Mouse (Mus musculus): ENCODE measurements around the gene Rps6kc1. TPM values are rescaled to one million over a fixed set of nuclear protein-coding genes. Genes with fewer than 3 reads are reported as not detected.
A peak's percentile ranks its signal among the peaks of the same experiment; 100 is the strongest.

Gene Rps6kc1
- polyA plus RNA-seq, 1 experiment = not detected

DNA sequence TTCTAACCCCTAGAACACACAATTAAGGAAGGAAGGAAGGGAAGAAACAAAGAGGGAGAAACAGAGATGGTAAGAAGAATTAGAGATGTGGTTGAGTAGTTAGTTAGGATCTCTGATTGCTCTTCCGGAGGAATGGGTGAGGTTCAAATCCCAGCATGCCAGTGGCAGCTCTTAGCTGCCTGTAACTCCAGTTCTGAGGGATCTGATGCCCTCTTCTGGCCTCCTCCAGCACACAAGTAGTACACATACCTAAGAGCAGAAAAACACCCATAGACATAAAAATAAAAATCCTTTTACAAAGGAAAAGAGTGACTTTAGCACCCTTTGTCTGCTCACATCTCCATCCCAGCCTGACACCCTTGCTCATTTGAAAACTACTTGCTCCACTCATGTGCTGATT lies 1.1 kb upstream of the Rps6kc1 start:
- 54% methylated on average over 1 of the region's 1 CpGs for WGBS
- Histone ChIP-seq H3K4me3 (ENCODE audit: insufficient read depth, low read depth, low read length) (no peak overlapping the region), H3K27ac (ENCODE audit: insufficient read depth, low read depth, low read length) (no peak overlapping the region), H3K4me1 (ENCODE audit: control insufficient read depth, insufficient read depth, low read length) (peaks cover 3% of the 10 kb centered on the region; the same call in 1 of the 2 replicates)
- TF ChIP-seq CTCF (IDR thresholded peaks at IDR 0.05; ENCODE audit: insufficient read depth, low read depth, low read length) = no peak
- no peak for TF ChIP-seq POLR2A (IDR thresholded peaks at IDR 0.05; ENCODE audit: insufficient read depth, low read depth, low read length)

DNA sequence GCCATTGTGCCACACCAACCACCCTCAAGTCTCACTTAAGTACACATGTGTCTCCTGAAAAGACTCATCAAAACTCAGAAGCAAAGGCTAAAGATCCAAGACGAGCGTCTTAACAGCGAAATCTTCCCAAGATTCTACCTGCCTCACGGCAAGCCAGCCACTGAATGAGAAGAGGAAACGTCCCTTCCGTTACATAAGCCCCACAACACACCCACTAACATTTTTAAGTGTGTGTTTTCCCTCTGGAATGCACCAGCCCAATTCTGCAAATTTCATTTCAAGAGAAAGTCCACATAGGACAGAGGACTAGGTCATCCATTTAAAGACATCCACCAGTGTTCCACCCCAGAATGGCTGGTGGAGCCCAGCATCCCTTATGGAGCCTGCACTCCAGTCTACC lies 734 bp downstream of the Rps6kc1 start:
- no peak for TF ChIP-seq POLR2A (IDR thresholded peaks at IDR 0.05; ENCODE audit: insufficient read depth, low read depth, low read length)
- no peak for TF ChIP-seq CTCF (IDR thresholded peaks at IDR 0.05; ENCODE audit: insufficient read depth, low read depth, low read length)
- WGBS = 50% methylated on average over 6 of the region's 6 CpGs
- Histone ChIP-seq H3K4me3 (ENCODE audit: insufficient read depth, low read depth, low read length) (peak overlapping the region; percentile 65), H3K4me1 (ENCODE audit: control insufficient read depth, insufficient read depth, low read length) (peaks cover 5% of the 10 kb centered on the region; the same call in 1 of the 2 replicates), H3K27ac (ENCODE audit: insufficient read depth, low read depth, low read length) (no peak overlapping the region)

DNA sequence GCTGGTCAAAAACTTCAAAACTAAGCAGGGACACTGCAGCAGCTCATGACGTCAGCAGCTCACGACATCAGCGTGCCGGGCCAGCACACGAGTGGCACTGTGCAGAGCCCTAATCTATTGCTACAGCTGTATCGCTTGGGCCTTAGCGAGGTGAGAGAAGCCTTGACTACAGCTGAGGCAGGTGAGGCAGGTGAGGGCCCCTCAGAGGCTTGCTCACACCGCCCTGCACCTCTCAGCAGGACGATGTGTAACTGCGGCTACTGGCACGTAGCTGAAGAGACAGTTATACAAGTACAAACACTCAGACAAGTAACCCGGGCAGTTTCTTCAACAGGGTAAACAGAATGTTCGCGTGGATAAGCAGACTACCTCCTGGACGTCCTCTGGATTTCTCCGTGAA lies 6.9 kb downstream of the Rps6kc1 start:
- TF ChIP-seq CTCF (IDR thresholded peaks at IDR 0.05; ENCODE audit: insufficient read depth, low read depth, low read length) = no peak
- no peak for TF ChIP-seq POLR2A (IDR thresholded peaks at IDR 0.05; ENCODE audit: insufficient read depth, low read depth, low read length)
- Histone ChIP-seq H3K27ac (ENCODE audit: insufficient read depth, low read depth, low read length) (no peak overlapping the region), H3K4me1 (ENCODE audit: control insufficient read depth, insufficient read depth, low read length) (peaks cover 8% of the 10 kb centered on the region), H3K4me3 (ENCODE audit: insufficient read depth, low read depth, low read length) (no peak overlapping the region)
- WGBS = 75% methylated on average over 16 of the region's 16 CpGs

DNA sequence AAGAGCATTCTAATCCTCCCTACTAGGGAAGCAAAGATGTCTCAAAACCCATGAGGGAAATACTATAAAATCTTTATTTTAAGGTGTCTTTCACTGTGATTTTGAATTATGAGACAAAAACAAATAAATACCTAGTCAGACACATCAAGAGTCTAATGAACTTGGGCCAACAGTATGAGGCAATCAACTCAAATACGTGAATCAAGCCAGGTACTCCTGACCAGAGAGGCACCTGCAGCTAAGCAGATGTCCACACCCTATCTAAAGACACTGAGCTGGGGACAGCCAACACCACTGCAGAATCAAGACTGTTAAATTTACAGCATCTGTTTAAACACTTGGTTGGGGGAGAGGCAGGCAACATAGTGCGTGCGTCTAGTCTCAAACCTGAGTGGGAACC lies 7.4 kb downstream of the Rps6kc1 start:
- WGBS = 96% methylated on average over 3 of the region's 3 CpGs
- TF ChIP-seq CTCF (IDR thresholded peaks at IDR 0.05; ENCODE audit: insufficient read depth, low read depth, low read length) = no peak
- no peak for TF ChIP-seq POLR2A (IDR thresholded peaks at IDR 0.05; ENCODE audit: insufficient read depth, low read depth, low read length)

DNA sequence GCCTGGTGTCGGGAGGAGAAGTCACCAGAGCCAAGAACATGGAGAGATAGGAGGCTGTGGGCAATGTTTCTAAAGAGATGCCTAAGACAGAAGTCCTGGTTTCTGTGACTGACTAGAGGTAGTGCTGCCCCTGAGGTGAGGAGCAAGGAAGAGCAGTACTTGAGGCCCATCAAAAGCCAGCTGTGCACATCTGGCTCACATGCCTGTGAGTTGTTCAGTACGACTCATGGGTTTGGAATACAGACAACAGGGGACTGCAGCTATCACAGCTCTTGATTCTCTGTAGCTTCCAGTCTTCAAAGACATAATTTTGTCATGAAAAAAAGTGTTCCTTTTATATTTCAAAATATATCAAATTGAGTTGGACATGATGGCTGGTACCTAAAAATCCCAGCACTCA lies 10.5 kb downstream of the Rps6kc1 start:
- H3K4me3 ChIP-seq (ENCODE audit: insufficient read depth, low read depth, low read length) = no peak overlapping the region
- TF ChIP-seq CTCF (IDR thresholded peaks at IDR 0.05; ENCODE audit: insufficient read depth, low read depth, low read length) (no peak), POLR2A (IDR thresholded peaks at IDR 0.05; ENCODE audit: insufficient read depth, low read depth, low read length) (no peak)
- 76% methylated on average over 2 of the region's 2 CpGs for WGBS
- H3K4me1 ChIP-seq (ENCODE audit: control insufficient read depth, insufficient read depth, low read length) = peaks cover 8% of the 10 kb centered on the region
- no peak overlapping the region for H3K27ac ChIP-seq (ENCODE audit: insufficient read depth, low read depth, low read length)

More for the DNA sequence above, 7.4 kb downstream of the Rps6kc1 start:
- Histone ChIP-seq H3K4me3 (ENCODE audit: insufficient read depth, low read depth, low read length) (no peak overlapping the region), H3K4me1 (ENCODE audit: control insufficient read depth, insufficient read depth, low read length) (peaks cover 8% of the 10 kb centered on the region), H3K27ac (ENCODE audit: insufficient read depth, low read depth, low read length) (no peak overlapping the region)

DNA sequence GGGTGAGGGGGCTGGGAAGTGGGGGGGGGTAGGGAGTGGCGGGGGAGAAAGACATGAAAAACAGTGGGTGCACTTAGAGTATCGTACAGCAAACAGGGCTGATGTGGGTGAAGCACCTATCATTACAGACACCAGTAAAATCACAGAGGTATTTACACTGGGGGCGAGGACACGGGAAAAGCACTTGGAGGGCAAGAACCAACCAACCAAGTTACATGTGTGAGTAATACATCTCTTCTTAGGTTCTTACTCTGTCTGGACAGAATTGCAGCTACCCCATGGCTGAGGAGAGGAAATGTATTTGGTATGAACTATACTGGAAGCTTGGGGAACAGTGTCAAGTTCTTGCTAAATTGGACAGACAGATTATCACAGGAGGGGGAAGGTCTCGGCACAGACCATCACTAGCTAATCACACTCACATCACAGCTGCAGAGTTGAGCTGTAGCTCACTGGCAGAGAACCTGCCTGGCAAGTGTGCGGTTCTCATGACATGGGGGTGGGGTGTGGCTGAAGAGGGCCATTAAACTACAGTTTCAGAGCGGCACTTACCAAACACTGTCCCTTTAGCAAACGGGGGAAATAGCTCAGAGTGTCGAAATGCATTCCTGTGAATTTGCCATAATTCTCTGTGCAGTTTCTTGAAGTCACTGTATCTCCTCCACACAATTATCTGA lies 12.5 kb downstream of the Rps6kc1 start:
- Histone ChIP-seq H3K4me1 (ENCODE audit: control insufficient read depth, insufficient read depth, low read length) (no peaks in the 10 kb centered on the region), H3K27ac (ENCODE audit: insufficient read depth, low read depth, low read length) (no peak overlapping the region), H3K4me3 (ENCODE audit: insufficient read depth, low read depth, low read length) (no peak overlapping the region)
- TF ChIP-seq POLR2A (IDR thresholded peaks at IDR 0.05; ENCODE audit: insufficient read depth, low read depth, low read length) (no peak), CTCF (IDR thresholded peaks at IDR 0.05; ENCODE audit: insufficient read depth, low read depth, low read length) (no peak)
- 77% methylated on average over 9 of the region's 9 CpGs for WGBS

DNA sequence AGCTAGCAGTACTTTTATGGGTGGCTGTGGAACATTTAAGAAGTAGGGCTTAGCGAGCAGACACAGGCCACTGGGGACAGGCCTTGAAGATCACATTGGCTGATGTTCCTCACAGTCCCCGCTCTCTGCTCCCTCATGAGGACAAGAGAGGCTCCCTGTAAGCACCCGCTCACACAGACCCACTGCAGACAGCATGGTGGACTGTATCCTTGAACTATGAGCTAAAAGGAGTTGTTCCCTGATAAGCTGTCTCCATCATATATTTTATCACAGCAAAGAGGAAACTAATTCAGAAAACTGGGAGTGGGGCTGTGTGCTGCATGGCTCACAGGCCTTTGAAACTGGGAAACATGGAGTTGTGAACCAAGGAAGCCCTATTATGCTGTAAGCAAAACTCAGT lies 13.4 kb downstream of the Rps6kc1 start:
- H3K27ac ChIP-seq (ENCODE audit: insufficient read depth, low read depth, low read length) = no peak overlapping the region
- TF ChIP-seq CTCF (IDR thresholded peaks at IDR 0.05; ENCODE audit: insufficient read depth, low read depth, low read length) (no peak), POLR2A (IDR thresholded peaks at IDR 0.05; ENCODE audit: insufficient read depth, low read depth, low read length) (no peak)
- no peak overlapping the region for H3K4me3 ChIP-seq (ENCODE audit: insufficient read depth, low read depth, low read length)
- WGBS = 93% methylated on average over 3 of the region's 3 CpGs
- no peaks in the 10 kb centered on the region for H3K4me1 ChIP-seq (ENCODE audit: control insufficient read depth, insufficient read depth, low read length)

DNA sequence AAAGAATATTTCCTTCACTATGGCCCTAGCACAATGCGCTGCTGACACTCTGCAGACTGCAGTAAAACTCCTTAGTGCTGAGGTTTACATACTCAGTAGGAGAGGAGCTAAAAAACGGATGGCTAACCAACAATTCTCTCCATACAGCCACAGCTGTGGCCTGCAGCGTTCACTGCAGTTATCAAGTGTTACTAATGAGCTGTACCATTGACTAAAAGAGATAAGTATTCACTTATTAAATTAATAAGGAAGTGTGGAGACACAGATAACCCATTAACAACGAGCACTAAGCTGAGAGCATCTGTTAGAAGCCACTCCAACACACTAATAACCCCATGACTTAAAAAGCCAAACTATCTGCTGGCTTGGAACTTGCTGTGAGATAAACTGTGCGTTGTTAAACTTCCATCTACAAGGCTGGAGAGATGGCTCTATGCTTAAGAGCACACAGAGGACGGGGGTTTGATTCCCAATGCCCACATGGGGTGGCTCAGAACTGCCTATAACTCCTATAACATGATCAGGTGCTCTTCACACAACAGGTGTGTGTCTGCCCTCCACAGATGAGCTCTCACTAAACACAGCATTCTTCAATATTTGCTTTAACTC lies 17.9 kb downstream of the Rps6kc1 start:
- WGBS = 85% methylated on average over 6 of the region's 6 CpGs
- H3K27ac ChIP-seq (ENCODE audit: insufficient read depth, low read depth, low read length) = no peak overlapping the region
- no peak overlapping the region for H3K4me3 ChIP-seq (ENCODE audit: insufficient read depth, low read depth, low read length)
- TF ChIP-seq CTCF (IDR thresholded peaks at IDR 0.05; ENCODE audit: insufficient read depth, low read depth, low read length) = no peak
- no peak for TF ChIP-seq POLR2A (IDR thresholded peaks at IDR 0.05; ENCODE audit: insufficient read depth, low read depth, low read length)
- no peaks in the 10 kb centered on the region for H3K4me1 ChIP-seq (ENCODE audit: control insufficient read depth, insufficient read depth, low read length)

DNA sequence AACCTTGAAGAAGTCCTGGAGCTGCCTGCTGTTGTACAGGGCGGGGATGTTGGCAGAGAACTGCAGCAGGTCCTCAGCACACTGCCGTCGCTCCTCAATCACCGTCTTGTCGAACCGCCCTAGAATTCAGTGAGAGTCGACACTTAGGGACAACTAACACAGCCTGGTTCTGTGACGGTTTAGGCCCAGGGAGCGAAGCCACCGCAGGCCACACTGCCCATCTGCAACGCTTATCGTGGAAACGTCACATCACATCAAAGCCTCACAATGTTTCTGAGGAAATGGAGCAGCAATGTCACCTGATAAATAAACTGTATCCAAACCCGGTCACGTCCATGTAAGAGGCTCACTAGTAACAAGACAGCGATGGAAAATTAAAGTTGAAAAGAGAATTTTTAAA lies 22.9 kb downstream of the Rps6kc1 start:
- 95% methylated on average over 16 of the region's 16 CpGs for WGBS
- no peak for TF ChIP-seq CTCF (IDR thresholded peaks at IDR 0.05; ENCODE audit: insufficient read depth, low read depth, low read length)
- no peak for TF ChIP-seq POLR2A (IDR thresholded peaks at IDR 0.05; ENCODE audit: insufficient read depth, low read depth, low read length)
- Histone ChIP-seq H3K4me3 (ENCODE audit: insufficient read depth, low read depth, low read length) (no peak overlapping the region), H3K4me1 (ENCODE audit: control insufficient read depth, insufficient read depth, low read length) (no peaks in the 10 kb centered on the region), H3K27ac (ENCODE audit: insufficient read depth, low read depth, low read length) (no peak overlapping the region)
